Mouse (Mus musculus) CD8-positive naive resting alpha-beta T cell, adult 2 months (primary cell): ENCODE data around the gene Tedc1.
"Not testable (repeated sequence)": the region's sequence is repeated elsewhere in the genome, so short reads cannot be mapped to it uniquely, and the experiment has no call there.

ENCODE experiments used
- DNase-seq, 2 experiments: peaks; one replicate each; pipeline ENCODE4 v3.0.0; 2022; ENCODE audit warnings: low read depth in 2 of 2, low spot score in 2 of 2

The Tedc1 gene

DNA sequence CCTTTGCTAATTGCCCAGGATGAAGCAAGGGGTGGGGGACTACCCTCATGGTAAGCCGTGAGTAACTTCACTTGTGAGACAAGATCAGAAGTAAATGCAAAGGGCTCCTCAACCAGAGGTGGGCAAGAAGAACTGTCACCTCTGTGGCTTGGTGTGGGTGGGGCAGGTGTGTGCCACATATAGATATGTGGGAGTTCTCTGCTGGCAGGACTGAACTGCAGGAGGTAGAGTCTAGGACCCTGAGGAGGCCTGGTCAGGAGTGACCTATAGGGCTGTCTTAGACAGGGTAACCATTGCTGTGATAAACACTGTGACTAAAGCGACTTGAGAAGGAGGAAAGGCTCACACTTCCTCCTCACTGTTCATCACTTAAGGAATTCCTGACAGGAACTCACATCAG lies 37.2 kb downstream of the Tedc1 start:
- no peak for DNase-seq

DNA sequence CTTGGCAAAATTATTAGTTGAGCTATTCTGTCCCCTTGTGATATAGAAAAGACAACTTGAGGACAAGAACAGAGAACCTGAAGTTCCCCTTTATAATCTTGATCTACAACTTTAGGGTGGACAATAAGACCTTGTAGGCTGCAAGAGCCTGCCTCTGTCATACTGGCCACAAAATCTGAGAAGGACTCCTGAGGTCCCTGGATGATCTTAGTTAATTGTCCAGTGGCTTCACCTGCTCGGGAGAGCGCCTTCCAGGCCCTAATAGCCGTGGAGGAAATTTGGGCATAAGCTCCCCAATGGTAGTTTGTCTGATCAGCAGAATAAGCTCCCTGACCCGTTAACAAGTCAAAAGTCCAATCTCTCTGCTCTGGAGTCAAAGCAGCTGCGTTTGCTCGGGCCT lies 42.9 kb downstream of the Tedc1 start:
- DNase-seq, result not testable (repeated sequence)

- no peak for DNase-seq
Measured at GRCm38 (mm10) chr12:113201301-113201700, 45.1 kb downstream of the Tedc1 start.

- no peak for DNase-seq
Measured at GRCm38 (mm10) chr12:113202008-113202407, 45.8 kb downstream of the Tedc1 start.

DNA sequence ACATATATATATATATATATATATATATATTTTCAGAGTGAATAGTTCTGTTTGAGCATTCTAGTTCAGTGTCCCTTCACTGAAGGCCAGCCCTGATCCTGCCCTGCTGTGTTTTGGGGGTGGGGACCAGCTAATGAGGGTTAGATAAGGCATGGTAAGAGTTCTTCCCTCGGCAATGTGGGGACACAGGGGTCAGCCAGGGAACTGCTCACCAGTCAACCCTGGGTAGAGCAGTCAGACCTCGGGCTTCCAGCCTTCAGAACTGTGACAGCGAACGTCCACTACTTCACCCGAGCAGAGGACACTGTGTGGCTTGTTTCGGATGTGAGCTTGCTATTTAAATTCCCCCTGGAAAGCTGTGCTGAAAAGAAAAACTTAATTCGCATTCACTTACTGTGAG lies 47.3 kb downstream of the Tedc1 start:
- DNase-seq, result no peak

DNA sequence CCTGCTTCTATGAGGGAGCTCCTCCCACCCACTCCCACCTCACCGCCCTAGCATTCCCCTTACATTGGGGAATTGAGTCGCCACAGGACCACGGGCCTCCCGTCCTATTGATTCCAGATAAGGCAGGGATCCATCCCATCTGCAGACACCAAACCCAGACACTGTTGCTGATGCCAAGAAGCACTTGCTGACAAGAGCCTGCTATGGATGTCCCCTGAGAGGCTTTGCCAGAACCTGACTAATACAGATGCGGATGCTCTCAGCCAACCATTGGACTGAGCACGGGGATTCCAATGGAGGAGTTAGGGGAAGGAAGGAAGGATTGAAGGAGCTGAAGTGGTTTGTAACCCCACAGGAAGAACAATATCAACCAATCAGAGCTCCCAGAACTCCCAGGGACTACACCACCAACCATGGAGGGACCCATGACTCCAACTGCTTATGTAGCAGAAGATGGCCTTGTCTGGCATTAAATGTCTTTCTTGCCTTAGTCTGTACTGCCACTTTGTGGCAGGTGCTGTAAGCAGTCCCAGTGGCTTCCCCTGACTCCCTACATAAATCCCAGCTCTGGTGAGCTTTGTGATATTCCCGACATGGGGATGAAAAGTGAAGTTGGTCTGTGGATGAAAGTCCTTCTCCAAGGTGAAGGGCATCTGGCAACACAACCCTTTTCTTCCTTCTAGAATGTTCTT lies 49.2 kb downstream of the Tedc1 start:
- DNase-seq, result no peak

- DNase-seq, result no peak
Measured at GRCm38 (mm10) chr12:113207737-113208136, 51.5 kb downstream of the Tedc1 start.

DNA sequence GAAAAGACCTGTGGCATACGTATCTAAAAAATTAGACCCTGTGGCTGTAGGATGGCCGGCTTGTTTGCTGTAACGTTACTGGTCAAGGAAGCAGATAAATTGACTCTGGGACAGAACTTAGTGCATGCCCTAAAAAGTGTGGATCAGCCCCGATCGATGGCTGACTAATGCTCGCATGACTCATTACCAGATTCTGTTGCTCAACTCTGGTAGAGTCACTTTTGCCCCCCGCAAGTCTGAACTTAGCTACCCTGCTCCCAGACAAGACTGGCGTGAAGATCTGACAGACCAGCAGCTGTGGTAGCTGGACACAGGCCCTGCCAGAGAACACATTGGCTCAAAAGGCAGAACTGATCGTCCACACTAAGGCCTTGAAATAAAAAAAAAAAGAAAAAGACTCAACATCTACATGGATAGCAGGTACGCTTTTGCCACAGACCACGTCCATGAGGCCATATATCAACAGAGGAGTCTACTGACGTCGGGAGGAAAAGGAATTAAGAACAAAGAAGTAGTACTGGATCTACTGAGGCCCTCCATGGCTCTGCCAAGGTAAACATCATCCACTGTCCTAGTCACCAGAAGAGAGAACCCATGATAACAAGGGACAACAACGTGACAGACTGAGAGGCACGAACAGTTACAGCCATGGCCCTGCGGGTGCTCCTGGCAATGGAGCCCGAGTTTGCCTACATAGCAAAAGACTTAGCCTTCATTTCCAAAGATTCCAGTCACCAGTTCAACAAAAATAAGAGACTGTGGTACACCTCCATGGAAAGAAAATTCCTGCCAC lies 54.6 kb downstream of the Tedc1 start:
- DNase-seq, result no peak

DNA sequence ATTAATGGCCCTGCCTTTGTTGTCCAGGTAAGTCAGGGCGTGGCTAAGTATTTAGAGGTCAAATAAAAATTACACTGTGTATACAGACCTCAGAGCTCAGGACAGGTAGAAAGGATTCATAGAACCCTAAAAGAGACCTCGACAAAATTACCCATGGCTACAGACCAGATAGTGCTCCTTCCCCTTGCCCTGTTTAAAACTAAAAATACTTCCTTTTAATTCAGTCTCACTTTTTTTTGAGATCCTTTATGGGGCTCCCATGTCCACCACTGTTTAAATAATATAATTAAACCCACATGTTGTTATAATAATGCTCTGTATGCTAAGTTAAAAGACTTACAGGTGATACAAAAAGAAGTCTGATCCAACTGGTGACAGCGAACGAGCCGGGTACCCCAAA lies 55.6 kb downstream of the Tedc1 start:
- DNase-seq, result no peak

DNA sequence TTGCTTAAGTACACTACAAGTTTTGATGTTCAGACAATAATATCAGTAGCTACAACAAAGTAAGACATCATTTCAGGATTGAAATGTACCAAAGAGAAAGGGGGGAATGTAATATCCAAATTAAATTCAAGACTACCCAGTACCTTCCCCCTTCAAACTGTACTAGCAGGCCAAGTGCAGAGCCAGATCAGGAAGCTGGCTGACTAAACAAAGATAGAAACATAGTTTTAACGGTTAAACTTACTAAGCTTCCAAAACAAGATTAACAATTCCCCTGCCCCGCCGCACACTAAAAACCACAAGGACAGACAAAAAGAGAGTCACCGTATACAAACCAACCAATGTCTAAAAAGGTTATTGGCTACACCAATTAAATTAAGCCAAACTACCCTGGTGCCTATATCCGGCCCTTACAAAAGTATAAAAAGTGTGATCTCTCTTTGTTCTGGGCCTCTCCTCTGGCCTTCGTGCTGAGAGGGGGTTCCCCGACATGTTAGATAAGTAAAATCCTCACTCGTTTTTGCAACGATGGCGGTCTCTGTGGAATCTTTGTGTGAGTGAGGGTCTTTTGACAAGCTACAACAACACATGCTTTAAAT lies 56.2 kb downstream of the Tedc1 start:
- DNase-seq, result no peak

GRCm38 (mm10) chr12:113213226-113213625 lies 57.0 kb downstream of the Tedc1 start:
- no peak for DNase-seq

- DNase-seq, result no peak
Measured at GRCm38 (mm10) chr12:113214072-113214808, 58.0 kb downstream of the Tedc1 start.

- no peak for DNase-seq
Measured at GRCm38 (mm10) chr12:113214972-113215666, 58.9 kb downstream of the Tedc1 start.
